Mouse (Mus musculus): ENCODE measurements around the gene Gm21746.
"Not testable (repeated sequence)": the region's sequence is repeated elsewhere in the genome, so short reads cannot be mapped to it uniquely, and the experiment has no call there.

DNA sequence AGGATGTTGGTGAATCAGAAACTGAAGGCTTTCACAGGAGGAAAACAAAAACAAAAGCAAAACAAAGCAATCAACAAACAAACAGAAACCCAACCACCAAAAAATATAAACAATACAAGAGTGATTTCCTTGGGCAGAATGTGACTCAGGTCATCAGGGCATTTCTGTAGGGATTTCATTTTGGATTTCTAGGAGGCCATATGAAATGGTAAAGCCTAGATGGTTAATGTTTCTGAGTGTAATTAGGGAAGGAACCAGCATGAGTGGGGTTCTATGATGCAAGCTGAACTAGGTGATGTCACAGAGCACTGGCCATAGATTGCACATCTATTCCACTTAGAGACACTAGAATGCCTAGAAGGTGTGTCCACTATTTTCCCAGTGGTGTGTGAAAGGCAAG, 29.0 kb upstream of the Gm21746 start, which contains the start of gene Gm20873:
- not testable (repeated sequence) for TF ChIP-seq POLR2A (IDR thresholded peaks at IDR 0.05; ENCODE audit: borderline replicate concordance, insufficient read depth, low read length); CTCF (IDR thresholded peaks at IDR 0.05; ENCODE audit: borderline replicate concordance, insufficient read depth, low read depth, low read length)
